Mouse (Mus musculus): ENCODE data around the gene Prrx2.

DNA sequence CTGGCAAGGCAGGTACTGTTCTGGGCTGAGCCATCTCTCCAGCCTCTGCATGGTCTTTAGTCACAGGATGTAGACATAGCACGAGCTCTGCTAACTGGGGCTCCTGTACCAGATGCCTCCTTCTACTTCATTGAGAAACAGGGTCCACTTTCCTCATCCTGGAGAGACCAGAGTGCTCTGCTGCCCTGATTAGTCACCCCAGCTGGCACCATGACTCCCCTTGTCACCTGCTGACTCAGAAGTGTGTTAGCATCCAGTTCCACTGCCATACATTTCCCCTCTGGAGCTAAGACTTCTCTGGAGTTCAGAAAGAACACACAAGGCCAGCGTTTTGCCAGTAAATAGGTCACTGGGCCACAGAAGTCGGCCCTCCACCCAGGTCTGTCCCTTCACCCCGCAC is 90.4 kb downstream of the Prrx2 start:
- no peak for TF ChIP-seq CTCF (IDR thresholded peaks at IDR 0.05; ENCODE audit: control insufficient read depth, insufficient read depth, insufficient replicate concordance, low read depth, low read length)
- no peak for TF ChIP-seq POLR2A (IDR thresholded peaks at IDR 0.05; ENCODE audit: control insufficient read depth, low read depth, low read length)

Data from testis, adult 2 months (tissue).